Mouse (Mus musculus) left cerebral cortex, adult 18-20 months (tissue): ENCODE measurements around the gene Sez6l2. TPM values are rescaled to one million over a fixed set of nuclear protein-coding genes. Genes with fewer than 3 reads are reported as not detected.

Source experiments
- DNase-seq, 2 experiments: peaks; one replicate each; pipeline ENCODE4 v3.0.0; 2021 to 2022; ENCODE audit warnings: low spot score in 2 of 2, mixed read lengths in 1 of 2
- total RNA-seq, 2 experiments: library from RNA; stranded (reverse); gene quantifications; 2 replicates each; pipeline ENCODE4 v1.2.3; 2021

Sez6l2 gene
- total RNA-seq, 2 experiments from 2014 or later, result 407 to 416 TPM

DNA sequence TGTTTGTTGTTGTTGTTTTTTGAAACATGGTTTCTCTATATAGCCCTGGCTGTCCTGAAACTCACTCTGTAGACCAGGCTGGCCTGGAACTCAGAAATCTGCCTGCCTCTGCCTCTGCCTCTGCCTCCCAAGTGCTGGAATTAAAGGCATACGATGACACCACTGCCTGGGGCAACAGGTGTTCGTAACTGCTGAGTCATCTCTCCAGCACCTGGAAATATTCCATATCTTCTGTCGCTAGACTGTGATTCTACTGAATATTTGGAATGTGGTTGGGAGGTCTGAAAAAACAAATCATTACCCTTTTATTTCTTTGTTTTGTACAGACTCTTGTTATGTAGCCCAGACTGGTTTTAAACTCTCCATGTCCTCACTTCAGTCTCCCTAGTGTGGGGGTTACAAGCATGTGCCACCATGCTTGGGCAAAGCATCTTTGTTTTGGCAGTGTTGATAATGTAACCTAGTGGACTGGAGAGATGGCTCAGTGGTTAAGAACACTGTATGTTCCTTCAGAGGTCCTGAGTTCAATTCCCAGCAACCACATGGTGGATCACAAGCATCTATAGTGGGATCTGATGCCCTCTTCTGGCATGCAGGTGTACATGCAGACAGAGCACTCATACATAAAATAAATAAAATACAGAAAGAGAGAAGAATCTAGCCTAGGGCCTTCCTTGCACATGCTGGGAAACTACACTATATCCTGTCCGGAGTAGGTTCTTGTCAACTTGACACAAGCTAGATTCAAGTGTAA is 53.9 kb downstream of the Sez6l2 start:
- DNase-seq, result no peak

DNA sequence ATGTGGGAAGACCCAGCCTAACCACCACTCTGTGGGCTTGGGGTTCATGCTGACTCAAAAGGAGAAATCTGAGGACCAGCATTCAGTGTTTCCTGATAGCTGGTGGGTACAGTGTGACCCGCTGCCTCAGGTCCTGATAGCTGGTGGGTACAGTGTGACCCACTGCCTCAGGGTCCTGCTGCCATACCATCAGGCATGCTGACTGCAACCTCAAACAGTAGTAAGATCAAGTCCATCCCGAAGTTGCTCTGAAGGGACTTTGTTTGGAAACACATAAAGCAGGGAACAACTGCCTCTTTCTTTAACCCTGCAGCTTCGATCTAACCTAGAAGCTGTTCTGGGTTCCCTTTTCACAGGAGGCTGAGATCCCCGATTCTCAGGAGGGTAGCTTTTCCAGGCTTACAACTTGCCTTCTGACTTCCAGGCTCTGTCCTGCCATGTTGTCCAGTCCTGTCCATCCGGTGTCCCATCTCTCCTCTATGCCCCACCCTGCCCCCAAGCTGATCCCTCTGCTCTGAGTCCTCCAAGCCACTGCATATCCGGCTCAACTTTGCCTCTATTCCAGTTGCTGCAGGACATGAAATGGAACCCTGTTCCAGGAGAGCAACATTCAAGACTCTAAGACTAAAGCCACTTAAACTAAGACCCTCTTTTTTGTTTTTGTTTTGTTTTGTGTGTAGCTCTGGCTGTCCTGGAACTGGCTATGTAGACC is 57.1 kb downstream of the Sez6l2 start:
- DNase-seq, result no peak

DNA sequence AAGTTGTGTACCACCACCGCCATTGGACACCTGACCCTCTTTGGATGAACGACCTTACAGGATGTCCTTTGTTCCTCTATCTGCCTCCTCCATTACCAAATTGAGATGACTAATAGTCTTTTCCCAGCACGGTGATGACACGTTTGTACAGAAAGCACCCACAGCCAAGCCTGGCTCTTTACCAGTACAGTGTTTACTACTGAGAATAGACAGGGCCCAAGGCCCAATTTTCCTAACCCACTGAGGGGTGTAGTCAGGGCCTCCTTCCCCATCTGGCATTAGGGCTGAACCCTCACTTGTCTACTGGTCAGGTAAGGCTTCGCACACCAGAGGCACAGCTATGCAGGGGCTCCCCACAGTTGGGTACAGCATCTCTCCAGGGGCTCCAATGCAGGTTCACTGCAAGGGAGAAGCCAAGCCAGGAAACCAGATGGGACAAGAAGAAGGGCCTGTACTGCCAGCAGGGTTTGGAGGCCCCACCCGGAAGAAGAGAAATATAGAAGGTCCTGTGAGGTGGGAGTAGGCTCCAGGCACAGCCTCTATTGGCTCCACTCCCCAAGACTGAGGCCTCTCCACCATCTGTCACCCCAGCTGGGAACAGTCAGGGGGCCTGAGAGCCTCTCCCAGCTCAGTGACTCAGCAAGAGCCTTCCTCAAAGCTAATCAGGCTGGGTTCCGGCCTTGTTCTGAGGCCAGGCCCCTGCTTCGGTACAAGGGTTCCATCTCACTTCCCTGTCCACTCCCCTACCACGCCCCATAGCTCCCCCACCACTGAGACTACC is 58.1 kb downstream of the Sez6l2 start:
- peak; percentile 83 to 84 for DNase-seq

DNA sequence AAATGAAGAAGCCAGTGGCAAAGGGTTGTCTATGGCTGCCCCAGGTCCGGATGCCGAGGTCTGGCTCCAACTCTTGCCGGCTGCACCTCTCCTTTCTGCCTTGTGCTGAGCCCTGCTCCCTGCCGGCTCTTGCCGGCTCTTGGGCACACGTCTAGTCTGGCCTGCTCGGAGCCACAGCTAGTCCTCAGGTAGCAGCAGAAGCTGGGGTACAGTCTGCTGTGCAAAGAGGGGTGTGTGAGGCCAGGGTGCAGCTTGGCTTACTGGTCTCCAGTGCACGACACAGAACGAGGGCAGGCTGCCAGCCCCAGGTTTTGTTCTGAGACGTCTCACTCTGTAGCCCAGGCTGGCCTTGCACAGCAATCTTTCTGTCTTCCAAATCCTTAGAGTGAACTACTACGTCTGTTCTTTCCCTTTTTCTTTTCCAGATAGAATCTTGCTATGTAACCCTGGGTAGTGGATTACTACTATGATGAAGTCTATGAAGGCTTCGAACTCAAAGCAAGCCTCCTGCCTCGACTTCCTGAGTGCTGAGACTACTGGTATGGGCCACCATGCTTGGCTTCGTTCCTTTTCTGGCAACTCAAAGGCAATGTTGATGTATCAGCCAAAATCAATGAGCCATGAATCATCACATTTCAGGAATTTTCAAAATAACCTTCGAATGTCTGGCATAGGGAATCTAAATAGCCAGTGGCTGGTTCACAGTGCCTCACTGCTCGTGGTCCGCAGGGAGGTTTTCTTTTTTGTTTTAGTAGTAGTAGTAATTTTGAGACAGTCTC is 59.1 kb downstream of the Sez6l2 start:
- no peak for DNase-seq

DNA sequence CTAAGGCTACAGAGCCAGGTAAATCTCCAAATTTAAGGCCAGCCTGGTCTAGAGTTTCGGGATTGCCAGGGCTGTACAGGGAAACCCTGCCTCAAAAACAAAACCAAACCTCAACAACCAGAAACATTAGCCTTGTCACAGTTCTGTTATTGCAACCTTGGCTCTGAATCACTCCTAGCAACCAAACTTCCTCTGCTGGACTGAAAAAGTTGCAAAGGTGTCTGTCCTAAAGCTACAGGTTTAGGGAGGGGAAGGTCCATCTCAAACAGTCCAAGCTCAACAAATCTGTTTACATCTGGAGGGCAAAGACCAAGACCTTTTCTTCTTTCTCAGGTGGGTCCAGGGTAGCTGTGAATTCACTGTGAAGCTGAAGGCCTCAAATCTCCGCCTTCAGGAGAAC is 60.7 kb downstream of the Sez6l2 start:
- DNase-seq, result no peak

DNA sequence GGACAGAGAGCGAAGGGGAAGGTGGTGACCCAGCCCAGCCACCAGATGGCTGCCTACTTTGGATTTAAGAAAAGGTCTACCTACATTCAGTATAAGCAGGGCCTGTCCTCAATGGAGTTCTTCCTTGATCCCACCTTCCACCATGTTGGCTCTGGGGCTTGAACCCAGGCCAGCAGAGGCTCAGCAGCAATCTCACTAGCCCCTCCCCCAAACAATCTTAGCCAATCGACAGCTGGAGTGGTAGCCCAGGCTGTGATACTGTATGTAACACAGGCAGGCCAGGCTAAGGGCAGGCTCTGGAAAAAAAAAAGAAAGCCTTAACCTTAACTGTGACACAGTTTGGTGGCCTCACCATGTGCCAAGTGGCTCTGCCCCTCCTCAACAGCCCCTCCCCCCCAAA is 61.4 kb downstream of the Sez6l2 start:
- no peak for DNase-seq

DNA sequence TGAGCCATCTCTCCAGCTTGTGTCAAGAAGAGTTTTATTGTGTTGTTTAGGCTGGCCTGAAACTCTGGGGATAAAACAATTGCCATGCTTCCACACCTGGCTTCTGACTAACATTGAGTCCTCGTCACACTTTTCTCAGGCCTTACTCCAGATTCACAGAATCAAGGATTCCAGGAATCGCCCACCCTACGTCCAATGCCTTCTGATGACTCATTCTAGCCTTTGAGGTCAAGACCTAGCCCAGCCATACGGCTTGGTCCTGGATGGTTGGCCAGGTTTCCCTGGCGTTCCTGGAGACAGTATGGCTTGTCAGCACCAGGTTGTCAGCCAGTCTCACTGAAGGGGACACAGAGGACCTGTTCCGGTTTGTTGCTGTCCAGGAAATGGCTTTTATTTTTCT is 62.0 kb downstream of the Sez6l2 start:
- no peak for DNase-seq

DNA sequence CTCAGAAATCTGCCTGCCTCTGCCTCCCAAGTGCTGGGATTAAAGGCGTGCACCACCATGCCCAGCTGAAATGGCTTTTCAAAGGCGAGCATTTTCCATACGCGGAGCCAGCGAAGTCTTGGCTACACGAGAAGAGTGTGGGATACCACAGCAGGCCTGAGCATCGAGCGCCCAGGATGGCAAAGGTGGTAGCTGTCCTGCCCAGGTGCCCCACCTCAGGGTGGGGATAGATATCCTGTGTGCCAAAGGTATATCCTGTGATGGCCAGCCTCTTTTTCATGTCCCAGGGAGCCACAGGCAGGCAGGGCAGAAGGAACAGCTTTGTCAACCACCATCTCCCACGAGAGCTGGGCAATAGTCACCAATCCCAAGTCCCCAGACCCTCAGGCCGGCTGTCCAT is 62.5 kb downstream of the Sez6l2 start:
- no peak for DNase-seq

DNA sequence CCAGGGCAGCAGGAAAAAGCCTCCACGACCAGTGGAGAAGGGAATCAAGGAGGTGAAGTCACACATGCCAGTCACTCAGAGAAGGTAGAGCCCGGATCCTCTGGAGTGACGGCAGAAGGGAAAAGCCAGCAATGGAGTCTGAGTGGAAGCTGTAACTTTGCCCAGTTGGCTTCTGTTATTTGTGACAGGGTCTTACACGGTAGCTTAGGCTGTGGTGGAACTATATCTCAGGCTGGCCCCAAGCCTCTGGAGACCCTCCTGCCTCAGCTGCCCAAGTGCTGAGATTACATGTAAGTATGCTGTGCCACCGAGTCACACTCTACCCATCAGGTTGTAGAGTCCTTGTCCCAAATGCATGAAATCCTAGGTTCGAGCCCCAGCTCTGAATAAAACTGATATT is 63.0 kb downstream of the Sez6l2 start:
- DNase-seq, result no peak

DNA sequence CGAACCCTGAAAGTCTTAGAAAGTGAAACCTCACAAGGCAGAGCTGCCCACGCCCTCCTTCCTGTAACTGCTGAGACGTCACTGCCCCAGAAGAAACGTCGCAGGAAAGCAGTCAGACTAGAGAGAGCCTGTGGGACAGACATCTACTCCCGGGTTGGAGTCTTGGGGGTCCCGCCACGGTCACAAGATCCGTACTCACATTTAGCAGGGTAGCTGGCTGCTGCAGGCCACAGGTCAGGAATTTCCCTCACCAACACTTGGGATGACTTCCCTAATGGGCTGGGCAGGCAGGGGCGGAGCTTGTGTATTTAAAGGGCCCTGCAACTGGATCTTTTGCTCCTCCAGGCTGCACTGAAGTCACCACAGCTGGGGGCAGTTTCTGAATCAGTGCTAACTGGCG is 64.0 kb downstream of the Sez6l2 start, which contains the start of gene Mvp:
Gene Mvp (minus strand): TSS at position 302 of the 400 bp plus-strand sequence.
- peak in 1 of 2 experiments; percentile 25 for DNase-seq

DNA sequence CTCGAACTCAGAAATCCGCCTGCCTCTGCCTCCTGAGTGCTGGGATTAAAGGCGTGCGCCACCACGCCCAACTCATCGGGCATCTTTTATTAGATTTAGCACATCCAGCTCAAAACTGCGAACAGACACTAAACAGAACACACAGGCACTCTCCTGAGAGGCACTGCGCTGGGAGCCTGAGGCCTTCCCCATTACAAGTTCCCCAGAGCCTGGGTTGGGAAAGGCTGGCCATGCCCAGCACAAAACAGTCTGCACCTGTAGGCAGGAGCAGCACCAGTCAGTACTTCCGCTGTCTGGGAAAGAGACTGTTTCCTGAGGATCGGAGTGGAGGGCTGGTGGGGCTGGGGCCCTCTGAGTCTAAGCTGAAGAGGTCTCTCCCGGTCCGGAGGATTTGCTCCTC is 64.6 kb downstream of the Sez6l2 start:
- no peak for DNase-seq

DNA sequence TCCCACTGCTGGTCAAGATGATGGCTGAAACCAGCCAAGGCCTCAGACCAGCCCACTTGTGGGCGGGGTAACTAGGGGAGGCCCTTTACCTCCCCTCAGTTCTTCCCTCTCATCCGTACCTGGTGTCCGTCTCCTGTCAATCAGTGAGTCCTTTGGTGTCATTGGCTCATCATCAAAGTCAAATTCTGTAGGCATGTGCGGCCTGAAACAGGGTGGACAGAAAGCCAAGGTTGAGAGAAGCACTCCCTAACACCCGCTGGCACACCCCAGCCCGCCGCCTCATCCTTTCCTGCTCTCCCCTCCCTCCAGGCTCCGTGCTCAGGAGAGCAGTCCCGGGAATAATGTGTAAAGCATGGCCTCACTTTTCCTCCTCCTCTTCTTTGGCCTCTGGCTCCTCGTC is 65.7 kb downstream of the Sez6l2 start:
- no peak for DNase-seq

DNA sequence TGATC is 65.9 kb downstream of the Sez6l2 start, which contains the start of gene Pagr1b:
Gene Pagr1b (minus strand): TSS at position 4 of the 5 bp plus-strand sequence.
- DNase-seq, result no peak

DNA sequence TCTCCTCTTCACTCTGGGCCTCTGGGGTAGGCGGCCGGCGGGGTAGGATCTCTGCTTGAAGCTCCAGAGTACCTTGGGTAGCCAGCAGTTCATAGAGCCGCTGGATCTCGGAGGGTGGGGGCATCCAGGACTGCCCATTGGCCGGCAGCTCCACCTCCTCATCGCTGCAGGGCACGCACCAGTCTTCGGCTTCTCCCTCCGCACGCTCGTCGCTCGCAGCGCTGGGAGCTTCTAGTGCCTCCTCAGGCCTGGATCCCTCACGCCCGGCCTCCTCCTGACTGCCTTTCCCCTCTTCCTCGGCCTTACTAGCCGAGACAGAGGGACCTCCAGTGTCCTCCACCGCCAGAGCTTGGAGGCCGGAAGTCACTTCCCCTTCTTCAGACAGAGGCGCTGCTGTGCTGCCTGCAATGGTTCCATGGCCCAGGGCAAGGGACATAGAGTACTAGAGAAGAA is 66.1 kb downstream of the Sez6l2 start:
- peak; percentile 55 to 64 for DNase-seq

DNA sequence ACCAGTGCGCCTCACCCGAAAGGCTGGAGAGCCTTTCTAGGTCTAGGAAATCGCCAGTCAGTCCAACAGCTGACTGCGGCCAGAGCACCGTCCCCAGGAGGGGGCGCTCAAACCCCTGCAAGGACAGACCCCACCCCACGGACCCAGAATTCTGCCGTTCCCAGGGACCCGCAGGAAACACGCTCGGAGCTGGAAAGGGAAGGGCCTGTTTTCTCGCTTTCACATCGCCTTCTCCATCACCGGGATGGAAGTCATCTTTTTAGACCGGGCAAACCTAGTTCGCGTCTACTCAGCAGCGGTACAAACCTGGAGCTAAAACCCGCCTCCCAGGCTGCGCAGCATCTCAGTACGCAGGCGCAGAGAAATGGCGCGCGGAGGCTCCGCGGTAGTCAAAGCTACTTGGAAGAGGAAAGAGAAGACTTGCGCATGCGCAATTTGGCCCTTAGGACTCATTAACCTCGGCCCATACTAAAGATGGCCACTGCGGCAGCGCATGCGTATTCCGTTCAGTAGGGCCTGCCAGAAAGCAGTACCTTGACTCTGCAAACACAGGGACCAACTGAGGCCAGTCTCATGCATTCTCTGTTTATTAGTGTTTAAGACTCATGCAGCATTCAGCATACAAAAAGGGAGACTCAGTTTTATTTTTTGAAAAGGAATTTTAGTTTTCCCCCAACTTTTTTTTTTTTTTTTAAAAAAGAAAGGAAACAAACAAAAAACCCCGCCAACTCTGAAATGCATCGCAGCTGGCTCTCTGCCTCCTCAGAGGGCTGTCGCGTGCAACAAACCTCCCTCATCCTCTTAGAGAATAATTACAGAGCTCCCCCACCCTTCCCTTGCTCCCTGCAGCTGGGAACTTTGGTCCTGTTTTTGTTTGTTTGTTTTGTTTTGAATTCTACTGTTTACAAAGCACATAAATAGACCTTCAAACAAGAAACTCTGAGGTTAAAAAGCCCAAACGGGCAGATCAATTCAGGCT is 66.9 kb downstream of the Sez6l2 start, which contains the start of gene Pagr1a:
Gene Pagr1a (minus strand): TSS at position 382 of the 979 bp plus-strand sequence.
- DNase-seq, result peak; percentile 96

DNA sequence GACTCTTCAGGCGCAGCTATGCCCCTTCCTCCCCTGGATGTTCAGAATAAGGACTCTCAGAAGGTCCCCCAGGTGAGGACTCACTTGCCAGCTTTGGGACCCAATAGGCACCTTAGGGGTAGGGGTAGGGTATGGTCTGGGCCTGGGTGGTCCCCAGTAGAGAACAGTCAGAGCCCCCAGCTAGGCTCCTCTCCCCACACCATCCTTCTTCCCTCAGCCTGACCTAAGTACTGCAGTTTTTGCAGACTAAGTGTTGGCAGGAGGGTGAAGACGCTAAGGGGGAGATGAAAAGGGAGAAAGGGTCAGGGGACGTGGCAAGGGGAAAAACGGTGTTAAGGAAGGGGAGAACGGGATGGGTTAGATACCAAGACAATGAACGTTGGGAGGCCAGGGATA is 67.6 kb downstream of the Sez6l2 start:
- no peak for DNase-seq

DNA sequence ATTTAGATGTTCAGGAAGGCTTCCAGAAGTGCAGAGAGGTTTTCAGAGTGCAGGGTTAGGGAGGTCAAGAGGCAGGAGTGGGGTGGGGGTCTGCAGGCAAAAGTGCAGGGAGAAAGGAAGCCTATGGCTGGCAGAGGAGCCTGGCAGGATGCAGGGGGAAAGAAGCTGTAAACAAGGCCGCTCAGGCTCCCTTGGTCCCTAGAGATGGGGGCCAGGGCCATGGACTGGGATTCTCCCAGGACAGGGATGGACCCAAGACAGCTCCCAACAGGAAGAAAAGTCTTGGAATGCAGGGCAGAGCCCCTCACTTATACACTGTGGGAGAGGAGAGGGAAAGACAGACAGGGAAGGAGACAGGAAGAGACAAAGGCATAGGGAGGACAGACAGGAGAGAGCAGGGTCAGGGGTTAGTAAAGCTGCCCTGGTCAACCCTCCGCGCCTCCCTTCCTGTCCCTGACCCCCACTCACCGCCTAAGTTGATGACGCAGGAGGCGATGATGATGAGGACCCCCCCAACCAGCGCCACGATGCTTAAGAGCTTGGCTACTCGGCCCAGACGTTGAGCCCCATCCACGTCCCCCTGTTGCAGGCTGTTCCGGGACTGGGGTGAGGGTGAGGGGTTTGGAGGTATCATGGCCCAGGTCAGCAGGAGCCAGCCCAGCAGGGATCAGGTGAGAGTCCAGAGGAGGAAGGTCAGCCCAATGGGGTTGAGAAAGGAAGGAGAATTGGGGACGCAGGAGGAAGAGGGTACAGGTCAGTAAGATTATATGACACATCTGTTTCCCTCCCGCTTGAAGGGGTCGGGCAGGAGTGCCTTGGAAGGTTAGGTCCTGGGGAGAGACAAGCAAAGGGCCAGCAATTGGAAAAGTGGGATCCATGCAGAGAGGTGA is 68.3 kb downstream of the Sez6l2 start:
- no peak for DNase-seq

DNA sequence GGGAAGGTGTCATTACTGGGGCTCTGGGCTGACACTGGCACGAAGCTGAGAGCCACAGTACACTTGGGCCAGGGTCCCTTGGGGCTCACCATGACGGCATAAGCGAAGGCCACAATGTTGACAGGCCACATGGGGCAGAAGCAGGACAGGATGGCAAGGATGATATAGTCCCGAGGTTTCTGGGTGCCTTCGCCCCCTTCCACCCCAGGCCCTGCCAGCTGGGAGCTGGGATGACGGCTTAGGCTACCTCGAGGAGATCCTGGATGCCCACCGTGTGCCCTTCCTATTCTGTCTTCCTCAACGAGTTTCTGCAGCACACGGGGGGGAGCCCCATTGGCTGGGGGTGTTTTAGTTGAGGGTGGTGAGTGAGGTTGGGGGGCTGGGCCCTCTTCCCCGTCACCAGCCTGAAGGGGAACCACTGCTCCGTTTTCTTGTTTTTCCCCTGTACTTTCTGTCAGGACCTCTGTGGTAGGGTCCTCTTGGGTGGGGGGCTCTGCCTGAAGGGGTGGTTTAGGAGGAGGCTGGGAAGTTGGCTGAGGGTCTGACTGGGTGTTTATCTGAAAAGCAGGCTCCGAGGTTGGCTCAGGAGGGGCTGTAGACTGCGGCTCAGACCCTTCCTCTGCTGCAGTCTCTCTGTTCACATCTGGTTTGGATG is 69.1 kb downstream of the Sez6l2 start:
- DNase-seq, result no peak

DNA sequence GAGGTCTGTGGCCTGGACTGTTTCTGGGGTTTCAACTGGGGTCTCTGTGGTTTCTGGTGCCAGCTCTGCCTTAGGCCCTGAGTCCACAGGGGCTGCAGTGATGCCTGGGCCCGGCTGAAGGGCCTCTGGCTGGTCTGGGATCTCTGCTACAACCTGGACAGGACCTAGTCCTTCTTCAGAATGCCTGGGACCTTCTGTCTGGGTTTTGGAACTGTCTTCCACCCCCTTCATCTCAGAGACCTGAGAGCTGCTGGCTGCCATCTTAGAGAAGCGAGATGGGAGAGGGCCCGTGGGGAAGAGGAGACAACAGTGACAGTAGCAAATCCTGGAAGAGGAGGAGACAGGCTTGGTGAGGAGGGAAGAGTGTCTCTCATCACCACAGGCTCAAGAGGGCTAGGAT is 69.7 kb downstream of the Sez6l2 start:
- DNase-seq, result peak in 1 of 2 experiments; percentile 27
